Mouse (Mus musculus) heart, embryonic 12.5 days (tissue): ENCODE measurements around the gene Adgrg3. TPM values are rescaled to one million over a fixed set of nuclear protein-coding genes. Genes with fewer than 3 reads are reported as not detected.

Experiments used
- ATAC-seq: fragments of 200-750 bp; cut with Nextera tagmentation; 2 replicates; pipeline ENCODE4 v1.8.0; 2017; ENCODE audit warnings: moderate TSS enrichment, moderate library complexity; ENCODE audit not compliant: insufficient number of reproducible peaks, low FRiP score
- H3K27ac ChIP-seq: fragments of 300-500 bp; sonication (generic); 2 replicates; pipeline ENCODE4 v1.5.1; 2016; ENCODE audit warnings: mild to moderate bottlenecking, moderate library complexity; ENCODE audit not compliant: poor library complexity, severe bottlenecking
- H3K27me3 ChIP-seq: fragments of 300-500 bp; sonication (generic); replicated peaks from 2 replicates; pipeline ENCODE4 v1.6.1; 2016; ENCODE audit warnings: mild to moderate bottlenecking, moderate library complexity
- H3K36me3 ChIP-seq: fragments of 300-500 bp; sonication (generic); 2 replicates; pipeline ENCODE4 v1.6.1; 2016; ENCODE audit warnings: mild to moderate bottlenecking, moderate library complexity
- H3K4me1 ChIP-seq: fragments of 300-500 bp; sonication (generic); replicated peaks from 2 replicates; pipeline ENCODE4 v1.6.1; 2016; ENCODE audit warnings: mild to moderate bottlenecking
- H3K4me2 ChIP-seq: fragments of 300-500 bp; sonication (generic); 2 replicates; pipeline ENCODE4 v1.6.1; 2016; ENCODE audit warnings: mild to moderate bottlenecking, moderate library complexity
- H3K4me3 ChIP-seq: fragments of 300-500 bp; sonication (generic); 2 replicates; pipeline ENCODE4 v1.5.1; 2016; ENCODE audit warnings: mild to moderate bottlenecking
- H3K9ac ChIP-seq: fragments of 300-500 bp; sonication (generic); 2 replicates; pipeline ENCODE4 v1.6.1; 2016; ENCODE audit warnings: mild to moderate bottlenecking, moderate library complexity
- H3K9me3 ChIP-seq: fragments of 300-500 bp; sonication (generic); replicated peaks from 2 replicates; pipeline ENCODE4 v1.6.1; 2016; ENCODE audit warnings: mild to moderate bottlenecking, moderate library complexity
- WGBS: fragments of 180-500 bp; shearing (Covaris S2); methylation state at CpG from one replicate; pipeline ENCODE4 v1.1.7; 2016; 5-methylcytosine and 5-hydroxymethylcytosine counted together
- polyA plus RNA-seq: library from polyadenylated mRNA; unstranded; fragments of >200 nt; fragmentation: Nextera tagmentation; extraction: Ambion mirVana; gene quantifications from 2 replicates; pipeline ENCODE4 v1.2.1, GENCODE M21; 2016

Adgrg3 gene
- polyA plus RNA-seq, 1 experiment from 2014 or later = 3.1 TPM

DNA sequence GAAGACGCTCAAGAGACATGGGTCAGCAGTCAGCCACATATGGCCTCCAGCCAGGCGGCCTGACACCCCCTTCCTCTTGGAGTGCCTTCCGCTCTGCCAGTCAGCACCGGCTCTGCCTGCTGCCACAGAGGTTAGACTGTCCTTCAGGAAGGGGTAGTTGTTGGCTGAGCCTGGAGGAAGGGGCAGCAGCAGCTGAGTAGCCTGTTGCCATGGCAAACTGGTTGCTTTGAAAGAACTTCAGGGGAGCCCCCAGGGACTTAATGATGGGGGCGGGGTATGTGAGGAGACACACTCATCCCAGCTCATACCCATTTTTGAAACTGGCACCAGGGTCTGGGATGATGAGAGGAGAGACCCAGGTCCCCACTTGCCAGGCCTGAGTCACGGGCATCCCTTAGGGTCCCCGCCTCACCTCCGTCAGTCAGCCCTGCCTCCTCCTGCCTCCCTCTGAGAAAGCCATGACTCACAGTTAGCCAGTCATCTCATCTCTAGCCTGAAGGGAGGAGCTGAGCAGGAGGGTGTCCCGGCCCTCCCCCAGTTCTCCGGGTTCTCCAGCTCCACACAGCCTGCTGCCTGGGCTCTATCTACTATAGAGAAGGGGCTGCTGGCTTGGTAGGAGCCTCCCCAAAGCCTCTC is 33.5 kb upstream of the Adgrg3 start:
- H3K9me3 ChIP-seq = no peaks in the 10 kb centered on the region
- 22% methylated on average over 10 of the region's 10 CpGs for WGBS
- peaks cover 49% of the 10 kb centered on the region for H3K4me1 ChIP-seq
- peaks cover 7% of the 10 kb centered on the region for H3K27me3 ChIP-seq
- no peak overlapping the region for H3K27ac ChIP-seq
- peak; percentile 88 for ATAC-seq
- H3K9ac ChIP-seq = no peak overlapping the region
- H3K4me3 ChIP-seq = peak overlapping the region; percentile 13; the same call in 1 of the 2 replicates
- no peaks in the 10 kb centered on the region for H3K36me3 ChIP-seq
- peak overlapping the region; percentile 43 for H3K4me2 ChIP-seq

DNA sequence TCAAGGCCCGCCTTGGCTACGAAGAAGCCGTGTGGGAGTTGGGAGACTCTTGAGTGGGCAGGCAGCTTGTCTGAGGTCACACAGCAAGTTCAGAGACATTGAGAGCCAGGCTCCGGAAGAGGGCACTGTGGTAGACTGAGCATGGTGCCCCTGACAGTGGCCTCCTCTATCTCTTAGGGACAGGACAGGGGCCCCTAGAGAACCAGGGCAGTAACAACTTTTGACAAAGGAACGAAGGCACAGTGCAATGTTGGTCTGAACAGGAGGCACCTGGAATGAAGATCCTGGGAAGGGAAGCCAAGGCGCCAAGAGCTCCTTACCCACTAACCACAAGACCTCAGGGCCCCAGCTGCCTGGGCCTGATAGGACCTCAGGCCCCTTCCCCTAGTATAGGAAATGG is 32.5 kb upstream of the Adgrg3 start:
- ATAC-seq = peak; percentile 46; the same call in 1 of the 2 replicates
- H3K27ac ChIP-seq = no peak overlapping the region
- H3K9ac ChIP-seq = no peak overlapping the region
- no peaks in the 10 kb centered on the region for H3K36me3 ChIP-seq
- peak overlapping the region; percentile 43 for H3K4me2 ChIP-seq
- no peaks in the 10 kb centered on the region for H3K9me3 ChIP-seq
- 0 out of 2 replicates have a peak, but pooled peaks cover 4% of the 10 kb centered on the region for H3K27me3 ChIP-seq
- H3K4me3 ChIP-seq = peak overlapping the region; percentile 13; the same call in 1 of the 2 replicates
- peaks cover 49% of the 10 kb centered on the region for H3K4me1 ChIP-seq
- WGBS = 70% methylated on average over 6 of the region's 6 CpGs

GRCm38 (mm10) chr8:94986676-94987075 is 30.8 kb upstream of the Adgrg3 start:
- 53% methylated on average over 5 of the region's 5 CpGs for WGBS
- H3K9ac ChIP-seq = no peak overlapping the region
- H3K27me3 ChIP-seq = no peaks in the 10 kb centered on the region
- H3K36me3 ChIP-seq = no peaks in the 10 kb centered on the region
- H3K9me3 ChIP-seq = no peaks in the 10 kb centered on the region
- peak overlapping the region; percentile 1; the same call in 1 of the 2 replicates for H3K4me2 ChIP-seq
- peaks cover 49% of the 10 kb centered on the region for H3K4me1 ChIP-seq
- no peak overlapping the region for H3K4me3 ChIP-seq
- no peak for ATAC-seq
- H3K27ac ChIP-seq = no peak overlapping the region

DNA sequence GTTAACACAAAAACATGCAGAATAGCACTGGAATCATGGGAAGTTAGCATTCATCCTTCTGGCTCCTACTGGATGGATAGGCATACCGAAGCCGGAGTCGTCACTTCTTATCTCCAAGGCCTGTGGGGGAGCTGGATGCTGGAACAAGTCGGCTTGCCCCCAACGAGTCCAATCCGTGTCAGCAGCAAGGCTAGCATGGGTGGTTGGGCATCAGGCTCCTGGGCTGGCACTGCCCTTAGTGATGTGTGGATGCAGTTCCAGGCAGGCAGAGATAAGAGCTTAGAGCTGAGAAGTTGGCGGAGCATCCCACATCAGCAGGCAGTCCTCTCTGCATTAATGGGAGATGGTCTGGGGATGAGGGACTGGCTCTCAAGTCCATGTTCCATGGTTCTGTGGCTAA is 29.9 kb upstream of the Adgrg3 start:
- 39% methylated on average over 7 of the region's 7 CpGs for WGBS
- Histone ChIP-seq H3K4me1 (peaks cover 56% of the 10 kb centered on the region), H3K4me3 (no peak overlapping the region), H3K9me3 (no peaks in the 10 kb centered on the region), H3K9ac (no peak overlapping the region), H3K27me3 (no peaks in the 10 kb centered on the region), H3K27ac (no peak overlapping the region), H3K4me2 (no peak overlapping the region), H3K36me3 (no peaks in the 10 kb centered on the region)
- ATAC-seq = no peak

DNA sequence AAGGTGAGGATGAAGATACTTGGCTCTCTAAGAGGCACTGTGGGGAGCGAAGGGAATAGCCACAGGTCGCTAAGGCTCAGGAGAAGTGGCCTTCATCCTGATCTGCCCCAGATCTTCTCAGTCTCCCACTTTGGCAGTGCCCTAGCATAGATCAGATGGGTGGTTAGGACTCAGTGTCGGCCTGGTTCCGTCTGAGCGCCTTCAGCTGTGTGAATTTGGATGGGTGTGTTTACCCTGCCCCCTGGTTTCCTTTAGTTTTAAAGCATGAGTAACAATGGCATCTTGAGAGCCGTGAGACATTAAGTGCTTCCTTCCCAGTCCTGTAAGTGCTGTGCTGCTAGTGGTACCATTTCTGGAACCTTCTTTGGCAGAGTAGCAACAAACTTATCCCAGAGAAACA is 28.9 kb upstream of the Adgrg3 start:
- Histone ChIP-seq H3K4me3 (no peak overlapping the region), H3K27me3 (no peaks in the 10 kb centered on the region), H3K4me1 (peaks cover 55% of the 10 kb centered on the region), H3K4me2 (no peak overlapping the region), H3K36me3 (no peaks in the 10 kb centered on the region), H3K9ac (no peak overlapping the region), H3K9me3 (no peaks in the 10 kb centered on the region), H3K27ac (no peak overlapping the region)
- ATAC-seq = no peak
- WGBS = 76% methylated on average over 6 of the region's 6 CpGs

- Histone ChIP-seq H3K9me3 (no peaks in the 10 kb centered on the region), H3K4me2 (no peak overlapping the region), H3K36me3 (no peaks in the 10 kb centered on the region), H3K4me1 (peaks cover 54% of the 10 kb centered on the region), H3K9ac (no peak overlapping the region), H3K27me3 (no peaks in the 10 kb centered on the region), H3K4me3 (no peak overlapping the region), H3K27ac (no peak overlapping the region)
- no peak for ATAC-seq
- WGBS = 87% methylated on average over 4 of the region's 4 CpGs
Observed at GRCm38 (mm10) chr8:94989711-94990110, 27.8 kb upstream of the Adgrg3 start.

DNA sequence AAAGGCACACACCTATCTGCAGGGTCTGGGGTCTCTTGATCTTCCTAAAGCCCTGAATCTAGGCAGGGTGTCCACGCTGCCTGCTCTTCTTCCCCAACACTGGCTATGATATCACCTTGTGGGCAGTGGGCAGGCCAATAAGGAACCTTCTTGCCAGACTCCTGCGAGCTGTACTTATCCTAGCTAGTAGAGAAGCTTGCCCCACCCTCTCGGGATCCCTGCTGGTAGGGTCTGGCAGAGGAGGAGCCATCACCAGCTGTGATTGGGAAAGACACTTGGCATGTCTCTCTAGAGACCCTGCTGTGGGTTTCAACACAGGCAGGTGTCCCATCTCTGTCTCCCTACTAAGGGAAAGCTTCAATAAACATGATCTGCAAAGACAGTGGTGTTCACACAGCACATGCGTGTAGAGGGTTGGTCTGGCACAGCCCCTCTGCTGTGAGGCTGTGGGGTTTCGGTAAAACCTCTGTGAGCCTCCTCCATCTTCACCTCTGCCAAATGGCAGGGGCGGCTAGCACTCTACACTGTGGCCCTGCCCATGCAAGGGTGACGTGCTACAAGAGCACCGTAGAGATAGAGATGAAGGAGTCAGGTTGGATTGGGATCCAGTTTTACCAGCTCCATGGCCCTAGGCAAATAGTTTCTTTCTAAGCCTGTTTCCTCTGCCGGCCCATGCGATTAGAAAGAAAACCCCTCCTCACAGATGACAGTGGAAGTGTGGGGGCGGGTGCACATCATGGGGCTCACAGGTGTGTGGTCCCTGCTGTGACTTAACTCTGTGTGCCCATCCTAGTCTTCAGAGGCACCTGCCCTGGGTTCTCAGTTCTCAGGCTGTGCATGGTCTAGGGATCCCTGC is 26.7 kb upstream of the Adgrg3 start:
- ATAC-seq = no peak
- whole genome bisulfite sequencing = 56% methylated on average over 11 of the region's 11 CpGs
- Histone ChIP-seq H3K9ac (no peak overlapping the region), H3K4me2 (no peak overlapping the region), H3K4me1 (peaks cover 47% of the 10 kb centered on the region), H3K36me3 (no peaks in the 10 kb centered on the region), H3K27ac (no peak overlapping the region), H3K4me3 (no peak overlapping the region), H3K9me3 (no peaks in the 10 kb centered on the region), H3K27me3 (no peaks in the 10 kb centered on the region)

DNA sequence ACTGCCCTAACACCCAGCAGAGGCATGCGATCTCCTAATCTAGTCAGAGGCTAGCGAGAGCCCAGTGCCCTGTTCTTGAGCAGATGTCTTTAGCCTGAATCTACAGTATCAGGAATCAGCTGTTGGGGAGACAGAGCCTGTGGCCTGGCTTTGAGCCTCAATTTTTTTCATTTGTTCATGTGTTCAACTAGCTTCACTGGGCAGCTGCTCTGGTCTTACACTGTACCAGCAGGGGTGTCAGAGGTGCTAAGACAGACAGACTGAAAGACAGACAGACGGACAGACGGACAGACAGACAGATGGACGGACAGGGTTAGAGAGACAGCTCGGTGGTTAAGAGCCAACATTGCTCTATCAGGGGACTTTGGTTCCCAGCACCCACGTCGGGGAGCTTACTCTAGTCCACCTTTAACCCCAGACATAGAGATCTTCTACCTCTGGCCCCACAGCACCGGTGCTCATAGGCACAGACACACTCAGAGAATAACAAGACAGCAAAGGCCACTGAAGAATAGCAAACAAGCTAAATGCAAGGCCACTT is 26.0 kb upstream of the Adgrg3 start:
- no peak overlapping the region for H3K4me2 ChIP-seq
- 76% methylated on average over 9 of the region's 9 CpGs for WGBS
- no peaks in the 10 kb centered on the region for H3K27me3 ChIP-seq
- no peak overlapping the region for H3K9ac ChIP-seq
- H3K4me1 ChIP-seq = peaks cover 46% of the 10 kb centered on the region
- H3K9me3 ChIP-seq = no peaks in the 10 kb centered on the region
- H3K4me3 ChIP-seq = no peak overlapping the region
- no peak overlapping the region for H3K27ac ChIP-seq
- no peaks in the 10 kb centered on the region for H3K36me3 ChIP-seq
- no peak for ATAC-seq

DNA sequence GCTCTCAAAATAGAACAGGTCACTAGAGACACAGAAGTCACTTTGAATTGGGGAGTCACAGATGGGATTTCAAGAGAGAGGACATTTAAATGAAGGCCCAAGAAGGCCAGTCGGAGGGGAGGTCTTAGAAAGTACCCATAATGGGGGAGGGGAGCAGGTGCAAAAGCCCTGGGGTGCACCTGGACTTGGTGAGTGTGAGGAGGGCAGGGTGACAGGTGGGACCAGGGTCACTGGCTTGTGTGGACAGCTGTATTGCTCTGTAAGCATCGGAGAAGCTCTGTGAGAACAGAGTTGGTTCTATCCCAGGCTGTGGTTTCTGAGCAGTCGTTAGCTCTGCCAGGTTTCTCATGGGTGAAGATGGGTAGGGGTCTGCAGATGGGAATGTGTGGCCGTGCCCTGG is 25.5 kb upstream of the Adgrg3 start:
- Histone ChIP-seq H3K36me3 (no peaks in the 10 kb centered on the region), H3K4me2 (no peak overlapping the region), H3K27me3 (no peaks in the 10 kb centered on the region), H3K9ac (no peak overlapping the region), H3K4me1 (peaks cover 41% of the 10 kb centered on the region), H3K27ac (no peak overlapping the region; the same call in 1 of the 2 replicates), H3K9me3 (no peaks in the 10 kb centered on the region), H3K4me3 (no peak overlapping the region)
- no peak for ATAC-seq
- WGBS = 87% methylated on average over 4 of the region's 4 CpGs

DNA sequence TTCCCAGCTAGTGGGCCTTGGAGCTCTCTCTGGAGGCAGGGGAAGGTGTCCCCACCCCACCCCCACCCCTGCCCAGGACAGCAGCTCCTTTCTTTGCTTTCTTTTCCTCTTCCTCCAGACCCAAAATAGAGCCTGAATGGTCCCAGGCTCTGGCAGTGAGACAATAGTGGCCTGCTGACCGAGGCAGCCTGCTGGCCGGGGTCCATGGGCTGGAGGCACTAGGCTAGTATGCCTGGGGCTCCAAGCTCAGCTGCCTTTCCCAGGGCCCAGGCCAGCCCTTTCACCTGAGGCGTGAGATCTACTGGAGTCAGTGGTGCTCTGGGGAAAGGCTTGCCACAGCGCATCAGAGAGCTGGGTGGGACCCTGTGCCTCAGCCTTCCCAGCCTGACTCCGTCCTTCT is 25.0 kb upstream of the Adgrg3 start:
- Histone ChIP-seq H3K4me2 (no peak overlapping the region), H3K27me3 (no peaks in the 10 kb centered on the region), H3K4me1 (peaks cover 41% of the 10 kb centered on the region), H3K9me3 (no peaks in the 10 kb centered on the region), H3K27ac (no peak overlapping the region; the same call in 1 of the 2 replicates), H3K4me3 (no peak overlapping the region), H3K9ac (no peak overlapping the region), H3K36me3 (no peaks in the 10 kb centered on the region)
- ATAC-seq = no peak
- WGBS = 56% methylated on average over 5 of the region's 5 CpGs

DNA sequence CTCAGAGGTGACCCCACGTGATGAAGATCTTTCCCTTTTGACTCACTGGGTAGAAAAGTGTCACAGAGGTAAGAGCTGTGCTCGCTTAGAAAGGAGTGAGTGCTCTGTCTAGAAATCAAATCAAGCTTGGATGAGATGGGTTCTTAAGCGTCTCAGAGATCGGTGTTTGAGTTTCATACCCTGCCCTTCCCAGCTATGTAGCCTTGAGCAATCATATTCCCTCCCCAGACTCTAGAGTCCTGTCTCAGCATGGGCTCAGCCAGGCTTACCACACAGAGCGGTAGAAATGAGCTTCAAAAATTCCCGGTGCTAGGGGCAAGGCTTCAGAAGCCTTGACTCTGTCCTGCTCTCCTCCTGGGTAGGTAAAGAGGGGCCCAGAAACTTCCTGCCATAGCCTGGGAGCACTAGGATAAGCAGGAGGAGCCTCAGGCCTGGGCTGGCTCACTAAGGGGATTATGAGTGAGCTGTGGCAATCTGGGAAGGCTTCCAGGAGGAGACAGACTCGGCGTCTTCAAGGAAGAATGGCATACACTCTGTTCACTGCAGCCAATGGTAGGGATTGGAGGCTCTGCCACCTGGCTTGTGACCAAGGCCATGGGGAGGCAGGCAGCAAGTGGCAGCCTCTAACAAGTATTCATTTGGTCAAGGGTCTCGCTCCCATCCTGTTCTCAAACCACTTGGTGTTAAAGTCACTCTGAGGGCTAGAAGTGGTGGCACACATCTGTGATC is 24.3 kb upstream of the Adgrg3 start:
- Histone ChIP-seq H3K9ac (no peak overlapping the region), H3K4me3 (no peak overlapping the region), H3K27me3 (no peaks in the 10 kb centered on the region), H3K9me3 (no peaks in the 10 kb centered on the region), H3K27ac (no peak overlapping the region), H3K36me3 (no peaks in the 10 kb centered on the region), H3K4me2 (no peak overlapping the region), H3K4me1 (peaks cover 46% of the 10 kb centered on the region)
- 75% methylated on average over 9 of the region's 9 CpGs for WGBS
- no peak for ATAC-seq
